Mouse (Mus musculus): ENCODE results near the gene Ckap5. TPM values are rescaled to one million over a fixed set of nuclear protein-coding genes. Genes with fewer than 3 reads are reported as not detected.

Gene Ckap5
- total RNA-seq, 1 experiment, result 68.8 TPM

DNA sequence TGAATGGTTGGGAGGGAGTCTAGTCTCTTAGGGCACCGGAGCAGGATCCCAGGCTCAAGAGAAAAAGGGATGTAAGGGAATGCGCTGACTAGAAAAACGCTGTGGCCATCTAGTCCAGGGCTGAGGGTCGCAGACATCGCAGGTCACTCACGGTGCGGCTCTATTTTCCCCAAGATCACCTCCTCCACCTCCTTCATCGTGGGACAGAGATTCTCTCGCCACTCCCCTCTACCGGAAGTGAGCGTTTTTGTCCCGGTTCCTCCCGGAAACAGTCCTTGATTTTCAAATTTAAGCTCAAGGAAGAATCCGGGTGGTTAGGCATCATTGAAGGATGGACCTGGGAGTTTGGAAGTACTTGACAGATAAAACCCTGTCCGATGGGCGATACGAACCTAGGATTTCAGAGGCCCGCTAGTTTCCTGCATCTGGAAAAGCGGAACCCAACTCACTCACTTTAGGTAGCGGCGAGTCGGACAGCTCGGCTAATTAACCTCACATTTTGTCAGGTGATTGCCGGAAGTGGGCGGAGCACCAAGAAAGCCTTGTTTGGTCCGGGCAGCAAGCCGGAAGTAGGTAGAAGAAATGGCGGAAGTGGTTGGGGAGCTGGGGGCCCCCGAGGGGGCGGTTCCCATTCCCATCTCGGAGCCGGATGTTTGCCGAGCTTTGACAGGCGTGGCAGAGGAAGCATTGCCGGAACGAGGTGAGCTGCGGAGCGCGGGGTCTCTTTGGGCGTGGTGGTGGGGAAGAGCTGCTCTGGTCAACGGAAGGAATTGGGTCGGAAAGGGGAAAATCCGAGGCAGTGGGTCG lies 123.2 kb downstream of the Ckap5 start, which contains the start of the genes Zfp408 and Arhgap1:
Gene Zfp408, minus strand, starts transcription at position 239 of the 807 bp plus-strand sequence.
Gene Arhgap1, plus strand, starts transcription at position 308 of the 807 bp plus-strand sequence.
- in situ Hi-C loops (cut with MboI; ENCODE audit: low sequenced_read_pairs in 2 of 2, unreplicated experiment in 2 of 2), result no loop called here
- Histone ChIP-seq H3K27ac (ENCODE audit: insufficient read depth, low read depth, low read length, poor library complexity, severe bottlenecking) (peak within 1 kb of the TSS; percentile 66), H3K9ac (ENCODE audit: insufficient read depth, low read depth, low read length, poor library complexity, severe bottlenecking) (peak within 1 kb of the TSS; percentile 96), H3K4me1 (ENCODE audit: control insufficient read depth in 2 of 2, insufficient read depth in 2 of 2, low read length in 2 of 2, poor library complexity in 1 of 2) (no peaks in the 10 kb centered on the region; a peak in 1 of 4 replicates), H3K9me3 (ENCODE audit: control insufficient read depth, insufficient read depth, low read depth, low read length) (no peaks in the 10 kb centered on the region), H3K36me3 (ENCODE audit: control insufficient read depth, insufficient read depth, low read length, poor library complexity, severe bottlenecking) (peaks cover 34% of the 10 kb centered on the region), H3K4me3 (ENCODE audit: insufficient read depth in 1 of 2, low read depth in 1 of 2, low read length in 2 of 2, poor library complexity in 1 of 2, severe bottlenecking in 1 of 2) (peak within 1 kb of the TSS; percentile 85 to 89)
- TF ChIP-seq HCFC1 (IDR thresholded peaks at IDR 0.05; ENCODE audit: borderline replicate concordance, insufficient read depth, low read length) (peak; percentile 85), ZNF384 (IDR thresholded peaks at IDR 0.05; ENCODE audit: low read depth, low read length) (0 out of 2 replicates have a peak, but pooled peaks have one; percentile 30), CHD2 (IDR thresholded peaks at IDR 0.05; ENCODE audit: low read depth, low read length) (peak; percentile 62; the same call in 1 of the 2 replicates), ZC3H11A (IDR thresholded peaks at IDR 0.05; ENCODE audit: borderline replicate concordance, low read depth, low read length) (no peak)
- DNase-seq (ENCODE audit: low read depth, low spot score), result peak; percentile 99

- TF ChIP-seq HCFC1 (IDR thresholded peaks at IDR 0.05; ENCODE audit: borderline replicate concordance, insufficient read depth, low read length), result no peak
- TF ChIP-seq MAFK (IDR thresholded peaks at IDR 0.05; ENCODE audit: insufficient read depth, low read depth, low read length), result no peak
- TF ChIP-seq ZNF384 (IDR thresholded peaks at IDR 0.05; ENCODE audit: low read depth, low read length), result no peak
- TF ChIP-seq ZC3H11A (IDR thresholded peaks at IDR 0.05; ENCODE audit: borderline replicate concordance, low read depth, low read length), result no peak
- no peak for TF ChIP-seq CHD2 (IDR thresholded peaks at IDR 0.05; ENCODE audit: low read depth, low read length)
- in situ Hi-C loops (cut with MboI; ENCODE audit: low sequenced_read_pairs in 2 of 2, unreplicated experiment in 2 of 2), result no loop called here
- H3K36me3 ChIP-seq (ENCODE audit: control insufficient read depth, insufficient read depth, low read length, poor library complexity, severe bottlenecking), result peaks cover 30% of the 10 kb centered on the region
Observed at GRCm38 (mm10) chr2:91650360-91650995, 123.9 kb downstream of the Ckap5 start.

GRCm38 (mm10) chr2:91651458-91652258 lies 125.1 kb downstream of the Ckap5 start:
- no peak for DNase-seq (ENCODE audit: low read depth, low spot score)
- in situ Hi-C loops (cut with MboI; ENCODE audit: low sequenced_read_pairs in 2 of 2, unreplicated experiment in 2 of 2), result no loop called here
- Histone ChIP-seq H3K36me3 (ENCODE audit: control insufficient read depth, insufficient read depth, low read length, poor library complexity, severe bottlenecking) (peaks cover 23% of the 10 kb centered on the region), H3K9ac (ENCODE audit: insufficient read depth, low read depth, low read length, poor library complexity, severe bottlenecking) (no peak overlapping the region), H3K9me3 (ENCODE audit: control insufficient read depth, insufficient read depth, low read depth, low read length) (no peaks in the 10 kb centered on the region), H3K4me1 (ENCODE audit: control insufficient read depth in 2 of 2, insufficient read depth in 2 of 2, low read length in 2 of 2, poor library complexity in 1 of 2) (peaks cover 2 to 3% of the 10 kb centered on the region in 2 experiments; a peak in 1 of 4 replicates), H3K4me3 (ENCODE audit: insufficient read depth in 1 of 2, low read depth in 1 of 2, low read length in 2 of 2, poor library complexity in 1 of 2, severe bottlenecking in 1 of 2) (no peak overlapping the region), H3K27ac (ENCODE audit: insufficient read depth, low read depth, low read length, poor library complexity, severe bottlenecking) (no peak overlapping the region)
- TF ChIP-seq CHD2 (IDR thresholded peaks at IDR 0.05; ENCODE audit: low read depth, low read length), result no peak
- TF ChIP-seq ZNF384 (IDR thresholded peaks at IDR 0.05; ENCODE audit: low read depth, low read length), result no peak
- TF ChIP-seq ZC3H11A (IDR thresholded peaks at IDR 0.05; ENCODE audit: borderline replicate concordance, low read depth, low read length), result no peak
- TF ChIP-seq HCFC1 (IDR thresholded peaks at IDR 0.05; ENCODE audit: borderline replicate concordance, insufficient read depth, low read length), result no peak
- TF ChIP-seq MAFK (IDR thresholded peaks at IDR 0.05; ENCODE audit: insufficient read depth, low read depth, low read length), result no peak

More at GRCm38 (mm10) chr2:91650360-91650995, 123.9 kb downstream of the Ckap5 start:
- Histone ChIP-seq H3K9ac (ENCODE audit: insufficient read depth, low read depth, low read length, poor library complexity, severe bottlenecking) (peak overlapping the region; percentile 86), H3K9me3 (ENCODE audit: control insufficient read depth, insufficient read depth, low read depth, low read length) (no peaks in the 10 kb centered on the region), H3K4me1 (ENCODE audit: control insufficient read depth in 2 of 2, insufficient read depth in 2 of 2, low read length in 2 of 2, poor library complexity in 1 of 2) (no peaks in the 10 kb centered on the region; a peak in 1 of 4 replicates), H3K4me3 (ENCODE audit: insufficient read depth in 1 of 2, low read depth in 1 of 2, low read length in 2 of 2, poor library complexity in 1 of 2, severe bottlenecking in 1 of 2) (peak overlapping the region; percentile 85 to 87), H3K27ac (ENCODE audit: insufficient read depth, low read depth, low read length, poor library complexity, severe bottlenecking) (peak overlapping the region; percentile 66)
- no peak for DNase-seq (ENCODE audit: low read depth, low spot score)

DNA sequence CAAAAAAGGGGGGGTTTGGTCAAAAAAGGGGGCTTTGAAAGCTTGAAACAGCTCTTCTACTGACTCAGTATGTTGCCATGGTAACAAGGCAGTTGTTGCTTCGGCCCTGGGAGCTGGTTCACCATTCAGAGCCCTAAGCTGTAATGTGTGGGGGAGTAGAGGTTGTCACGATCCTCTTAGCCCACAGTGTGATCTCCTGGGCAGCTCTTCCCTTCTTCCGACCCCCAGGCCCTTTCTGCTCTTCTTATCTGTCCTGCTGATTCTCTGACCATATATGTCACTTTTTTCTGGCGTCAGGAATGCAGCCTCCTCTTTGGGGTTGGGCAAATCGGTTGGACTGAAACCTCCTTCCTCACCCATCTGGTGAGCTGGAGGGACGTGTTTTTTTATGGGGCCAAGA lies 126.3 kb downstream of the Ckap5 start:
- DNase-seq (ENCODE audit: low read depth, low spot score), result no peak
- H3K4me1 ChIP-seq (ENCODE audit: control insufficient read depth in 2 of 2, insufficient read depth in 2 of 2, low read length in 2 of 2, poor library complexity in 1 of 2), result peaks cover 2 to 6% of the 10 kb centered on the region in 2 experiments; a peak in 1 of 4 replicates
- no peak overlapping the region for H3K9ac ChIP-seq (ENCODE audit: insufficient read depth, low read depth, low read length, poor library complexity, severe bottlenecking)
- no peak overlapping the region for H3K4me3 ChIP-seq (ENCODE audit: insufficient read depth in 1 of 2, low read depth in 1 of 2, low read length in 2 of 2, poor library complexity in 1 of 2, severe bottlenecking in 1 of 2)
- no peak overlapping the region for H3K27ac ChIP-seq (ENCODE audit: insufficient read depth, low read depth, low read length, poor library complexity, severe bottlenecking)
- H3K36me3 ChIP-seq (ENCODE audit: control insufficient read depth, insufficient read depth, low read length, poor library complexity, severe bottlenecking), result peaks cover 13% of the 10 kb centered on the region
- in situ Hi-C loops (cut with MboI; ENCODE audit: low sequenced_read_pairs in 2 of 2, unreplicated experiment in 2 of 2), result no loop called here
- TF ChIP-seq CHD2 (IDR thresholded peaks at IDR 0.05; ENCODE audit: low read depth, low read length) (no peak), ZC3H11A (IDR thresholded peaks at IDR 0.05; ENCODE audit: borderline replicate concordance, low read depth, low read length) (no peak), HCFC1 (IDR thresholded peaks at IDR 0.05; ENCODE audit: borderline replicate concordance, insufficient read depth, low read length) (no peak), MAFK (IDR thresholded peaks at IDR 0.05; ENCODE audit: insufficient read depth, low read depth, low read length) (no peak), ZNF384 (IDR thresholded peaks at IDR 0.05; ENCODE audit: low read depth, low read length) (no peak)
- no peaks in the 10 kb centered on the region for H3K9me3 ChIP-seq (ENCODE audit: control insufficient read depth, insufficient read depth, low read depth, low read length)
